Mouse (Mus musculus): ENCODE measurements at regions not wholly inside any gene's neighbourhood (a gene's known extent, or its start where the extent isn't known, plus 50 kb on each side); places are given as distances from the start of the nearest gene placed in this dataset.

GRCm38 (mm10) chr11:45678666-45679292 is 173.1 kb upstream of the Clint1 start:
- peak; percentile 30; the same call in 1 of the 2 replicates for TF ChIP-seq CTCF (IDR thresholded peaks at IDR 0.05; ENCODE audit: extremely low read depth, insufficient read depth, insufficient read length, insufficient replicate concordance)
- no peak for TF ChIP-seq POLR2A (IDR thresholded peaks at IDR 0.05; ENCODE audit: low read depth, low read length)

All from spleen, adult 2 months (tissue).